Mouse (Mus musculus): ENCODE measurements around the gene Dcst1.
A peak's percentile ranks its signal among the peaks of the same experiment; 100 is the strongest.

The Dcst1 gene

GRCm38 (mm10) chr3:89330948-89331347 is 34.1 kb downstream of the Dcst1 start:
- DNase-seq = no peak

GRCm38 (mm10) chr3:89330346-89330745 is 34.7 kb downstream of the Dcst1 start:
- no peak for DNase-seq

- DNase-seq = no peak
Observed at GRCm38 (mm10) chr3:89328623-89329022, 36.4 kb downstream of the Dcst1 start.

GRCm38 (mm10) chr3:89327371-89327870 is 37.6 kb downstream of the Dcst1 start:
- DNase-seq = no peak

GRCm38 (mm10) chr3:89325882-89326281 is 39.2 kb downstream of the Dcst1 start:
- no peak for DNase-seq

GRCm38 (mm10) chr3:89322514-89323165 is 42.4 kb downstream of the Dcst1 start, which contains the start of gene Efna3:
Efna3 (minus strand) TSS chr3:89322965.
- DNase-seq = peak; percentile 87

GRCm38 (mm10) chr3:89322131-89322500 is 42.9 kb downstream of the Dcst1 start:
- no peak for DNase-seq

- peak; percentile 67 for DNase-seq
Observed at GRCm38 (mm10) chr3:89321183-89322130, 43.6 kb downstream of the Dcst1 start.

GRCm38 (mm10) chr3:89320581-89321182 is 44.4 kb downstream of the Dcst1 start:
- DNase-seq = peak; percentile 69

- peak; percentile 71 for DNase-seq
Observed at GRCm38 (mm10) chr3:89319591-89320350, 45.3 kb downstream of the Dcst1 start.

GRCm38 (mm10) chr3:89318971-89319590 is 46.0 kb downstream of the Dcst1 start:
- DNase-seq = no peak

- no peak for DNase-seq
Observed at GRCm38 (mm10) chr3:89318316-89318715, 46.7 kb downstream of the Dcst1 start.

GRCm38 (mm10) chr3:89317246-89317645 is 47.8 kb downstream of the Dcst1 start:
- DNase-seq = no peak

- peak; percentile 80 for DNase-seq
Observed at GRCm38 (mm10) chr3:89316833-89317232, 48.2 kb downstream of the Dcst1 start.

GRCm38 (mm10) chr3:89315930-89316831 is 48.9 kb downstream of the Dcst1 start:
- DNase-seq = no peak

GRCm38 (mm10) chr3:89315195-89315929 is 49.7 kb downstream of the Dcst1 start:
- peak; percentile 89 for DNase-seq

GRCm38 (mm10) chr3:89314791-89315190 is 50.3 kb downstream of the Dcst1 start:
- no peak for DNase-seq

- no peak for DNase-seq
Observed at GRCm38 (mm10) chr3:89314340-89314739, 50.7 kb downstream of the Dcst1 start.

GRCm38 (mm10) chr3:89308089-89308488 is 57.0 kb downstream of the Dcst1 start:
- DNase-seq = peak; percentile 39

Measured in right cerebral cortex, postnatal 4 days (tissue).